Mouse (Mus musculus) erythroblast, embryonic 14.5 days (primary cell): ENCODE measurements around the gene Ift52.

Source experiments
- GATA1 ChIP-seq: IDR thresholded peaks from 2 replicates; pipeline ENCODE4 v1.6.1; 2012; ENCODE audit warnings: low read length, inconsistent platforms, mixed read lengths
- TAL1 ChIP-seq: IDR thresholded peaks from 3 replicates; pipeline ENCODE4 v1.6.1; 2012; ENCODE audit warnings: low read length, inconsistent platforms, mixed read lengths

GRCm38 (mm10) chr2:163079041-163079440, 61.9 kb downstream of the Ift52 start:
- TF ChIP-seq TAL1 (no peak), GATA1 (no peak)
